Comparison of ENCODE assay signal across 16 mouse cellular contexts in genomic region chr2:162818787-162819186, GRCm38 (mm10).
DNase-seq lines count a peak whose midpoint lies in the region; ATAC-seq and TF ChIP-seq lines count a peak whose summit lies in the region.
"Had no signal": no experiment of that assay in that cellular context is flagged by ENCODE, and none has a peak within 500 bp of the region (broad histone marks: within the 10 kb centered on the region; RNA-seq: fewer than 3 reads in every experiment).

No protein-coding gene starts in this region.

- H3K4me3 ChIP-seq in heart, embryonic 12.5 days, result no peak overlapping the region
- H3K4me3 ChIP-seq in stomach, postnatal 0 days (ENCODE audit: low read depth, low read length), result no peak overlapping the region
- H3K4me3 ChIP-seq in limb, embryonic 10.5 days, result no peak overlapping the region
- H3K4me3 ChIP-seq: layer of hippocampus, adult 2 months; midbrain, embryonic 15.5 days had no signal

- peaks cover 13% of the 10 kb centered on the region; the same call in 1 of the 2 replicates for H3K4me1 ChIP-seq in heart, embryonic 12.5 days (replicated peaks)
- H3K4me1 ChIP-seq in stomach, postnatal 0 days (replicated peaks; ENCODE audit: control insufficient read depth, insufficient read depth), result no peaks in the 10 kb centered on the region
- no peaks in the 10 kb centered on the region for H3K4me1 ChIP-seq in limb, embryonic 10.5 days
- H3K4me1 ChIP-seq: midbrain, embryonic 15.5 days had no signal

- no peak for TF ChIP-seq EP300 in stomach, postnatal 0 days (optimal IDR thresholded peaks at IDR 0.05)

- no peaks in the 10 kb centered on the region for H3K9me3 ChIP-seq in heart, embryonic 12.5 days (replicated peaks)
- H3K9me3 ChIP-seq in stomach, postnatal 0 days (ENCODE audit: control insufficient read depth, low read length), result no peaks in the 10 kb centered on the region
- no peaks in the 10 kb centered on the region for H3K9me3 ChIP-seq in limb, embryonic 10.5 days (replicated peaks)
- H3K9me3 ChIP-seq: midbrain, embryonic 15.5 days had no signal

- WGBS in heart, embryonic 12.5 days, result 73% methylated on average over 4 of the region's 4 CpGs
- WGBS in stomach, postnatal 0 days, result 92% methylated on average over 4 of the region's 4 CpGs
- 93% methylated on average over 4 of the region's 4 CpGs for WGBS in limb, embryonic 10.5 days

- no peaks in the 10 kb centered on the region for H3K27me3 ChIP-seq in heart, embryonic 12.5 days (replicated peaks)
- no peaks in the 10 kb centered on the region for H3K27me3 ChIP-seq in stomach, postnatal 0 days (ENCODE audit: control insufficient read depth, insufficient read depth, low read length)
- no peaks in the 10 kb centered on the region for H3K27me3 ChIP-seq in limb, embryonic 10.5 days (ENCODE audit: low read depth, poor library complexity, severe bottlenecking)
- H3K27me3 ChIP-seq: midbrain, embryonic 15.5 days; Patski had no signal

- TF ChIP-seq CTCF in stomach, postnatal 0 days (IDR thresholded peaks at IDR 0.05; ENCODE audit: low read depth), result no peak

- no peak for DNase-seq in heart, adult 9 months (ENCODE audit: low spot score in 2 of 2)
- DNase-seq in lung, postnatal 10 days, result peak; percentile 16
- DNase-seq in lung, postnatal 36 days, result no peak
- peak; percentile 62 for DNase-seq in adrenal gland, postnatal 25 days
- DNase-seq in stomach, postnatal 0 days (ENCODE audit: low spot score), result peak; percentile 13
- DNase-seq in layer of hippocampus, postnatal 25 days (ENCODE audit: extremely low spot score in 1 of 2, low spot score in 1 of 2), result no peak
- no peak for DNase-seq in limb, embryonic 10.5 days (ENCODE audit: low spot score)
- DNase-seq: kidney, adult 8-10 months; lung, adult 2 months; right cerebral cortex, postnatal 4 days; thymus, adult 18-20 months had no signal

- peak; percentile 60; the same call in 1 of the 2 replicates for ATAC-seq in heart, embryonic 12.5 days (ENCODE audit: insufficient number of reproducible peaks, low FRiP score)
- ATAC-seq in stomach, postnatal 0 days (ENCODE audit: low FRiP score, low TSS enrichment), result no peak
- ATAC-seq: forebrain, embryonic 14.5 days; midbrain, embryonic 15.5 days; Patski had no signal

- H3K36me3 ChIP-seq in heart, embryonic 12.5 days, result no peaks in the 10 kb centered on the region
- no peaks in the 10 kb centered on the region for H3K36me3 ChIP-seq in stomach, postnatal 0 days (ENCODE audit: control insufficient read depth, insufficient read depth, low read length)
- H3K36me3 ChIP-seq in limb, embryonic 10.5 days, result no peaks in the 10 kb centered on the region
- H3K36me3 ChIP-seq: midbrain, embryonic 15.5 days had no signal

- no peak overlapping the region for H3K4me2 ChIP-seq in heart, embryonic 12.5 days
- no peak overlapping the region for H3K4me2 ChIP-seq in stomach, postnatal 0 days (replicated peaks; ENCODE audit: low read depth)
- H3K4me2 ChIP-seq: midbrain, embryonic 15.5 days had no signal

- no peak overlapping the region for H3K9ac ChIP-seq in heart, embryonic 12.5 days
- H3K9ac ChIP-seq in stomach, postnatal 0 days (ENCODE audit: low read length), result no peak overlapping the region
- H3K9ac ChIP-seq: midbrain, embryonic 15.5 days had no signal

- H3K27ac ChIP-seq in heart, embryonic 12.5 days (ENCODE audit: poor library complexity, severe bottlenecking), result no peak overlapping the region
- H3K27ac ChIP-seq in stomach, postnatal 0 days (replicated peaks), result no peak overlapping the region
- H3K27ac ChIP-seq in limb, embryonic 10.5 days, result no peak overlapping the region
- H3K27ac ChIP-seq: layer of hippocampus, adult 2 months; midbrain, embryonic 15.5 days had no signal

Comparison
In these comparisons a context has a peak if more than half of its experiments do, and no peak if none do; other contexts are left out.
1. DNase-seq: peak in lung, postnatal 10 days (single experiment), adrenal gland, postnatal 25 days (single experiment) and stomach, postnatal 0 days (single experiment); none in heart, adult 9 months (0 of 2), lung, postnatal 36 days (single experiment), layer of hippocampus, postnatal 25 days (0 of 2) and limb, embryonic 10.5 days (single experiment).